Mouse (Mus musculus) E14TG2a.4 (cell line): ENCODE data around the gene Gramd4.

Source experiments
- H3K27me3 ChIP-seq: 2 replicates; pipeline ENCODE4 v1.6.1; 2014; ENCODE audit warnings: low read length, control low read depth; ENCODE audit not compliant: insufficient read depth
- H3K36me3 ChIP-seq: 2 replicates; pipeline ENCODE4 v1.6.1; 2014; ENCODE audit warnings: low read length, control low read depth; ENCODE audit not compliant: insufficient read depth
- H3K4me1 ChIP-seq: replicated peaks from 2 replicates; pipeline ENCODE4 v1.6.1; 2014; ENCODE audit warnings: low read depth, low read length, control low read depth
- H3K4me3 ChIP-seq: replicated peaks from 2 replicates; pipeline ENCODE4 v1.5.1; 2014; ENCODE audit warnings: mild to moderate bottlenecking, low read length
- H3K9me3 ChIP-seq: 2 replicates; pipeline ENCODE4 v1.6.1; 2014; ENCODE audit warnings: low read length, control low read depth
- CTCF ChIP-seq: conservative IDR thresholded peaks from 2 replicates; pipeline ENCODE4 v1.5.1; 2014; ENCODE audit warnings: low read length
- NANOG ChIP-seq: IDR thresholded peaks from 2 replicates; pipeline ENCODE4 v1.6.1; 2014; ENCODE audit warnings: borderline replicate concordance, low read length, mixed read lengths
- POU5F1 ChIP-seq: IDR thresholded peaks from 2 replicates; pipeline ENCODE4 v1.6.1; 2014; ENCODE audit warnings: low read length, borderline replicate concordance

Gene Gramd4

DNA sequence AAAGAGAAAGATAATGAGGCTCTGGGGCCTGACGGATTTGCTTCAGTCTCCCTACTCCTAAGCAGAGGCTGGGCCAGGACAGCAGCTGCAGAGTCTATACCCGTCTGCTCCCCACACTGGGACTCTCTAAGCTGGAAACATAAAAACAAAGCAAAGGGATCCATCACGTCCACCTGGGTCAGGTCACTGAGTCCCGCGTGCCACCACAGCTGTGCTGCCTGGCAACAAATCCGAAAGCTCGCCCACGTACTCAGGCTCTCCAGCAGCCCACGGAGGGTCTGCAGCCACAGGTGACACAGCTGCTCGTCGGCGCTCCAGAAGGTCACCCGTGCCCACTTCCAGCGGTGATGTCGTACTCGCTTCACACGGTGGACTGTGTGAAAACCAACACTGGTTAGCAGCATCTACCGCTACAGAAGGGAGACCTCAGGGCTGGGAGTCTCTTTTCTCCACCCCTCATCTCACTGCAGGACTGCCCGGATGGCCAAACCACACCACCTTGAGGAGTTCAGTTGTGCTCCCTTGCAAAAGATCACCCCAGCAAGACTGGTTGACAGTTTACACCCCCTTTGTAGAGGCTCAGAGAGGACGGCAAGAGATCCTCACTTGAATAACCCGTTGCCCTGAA is 107.3 kb downstream of the Gramd4 start:
- peaks cover 5% of the 10 kb centered on the region; the same call in 1 of the 2 replicates for H3K27me3 ChIP-seq
- H3K4me1 ChIP-seq, result peaks cover 41% of the 10 kb centered on the region
- H3K4me3 ChIP-seq, result peak overlapping the region; percentile 51
- H3K9me3 ChIP-seq, result peaks cover 4% of the 10 kb centered on the region; the same call in 1 of the 2 replicates
- TF ChIP-seq CTCF (no peak), POU5F1 (no peak), NANOG (no peak)
- no peaks in the 10 kb centered on the region for H3K36me3 ChIP-seq

DNA sequence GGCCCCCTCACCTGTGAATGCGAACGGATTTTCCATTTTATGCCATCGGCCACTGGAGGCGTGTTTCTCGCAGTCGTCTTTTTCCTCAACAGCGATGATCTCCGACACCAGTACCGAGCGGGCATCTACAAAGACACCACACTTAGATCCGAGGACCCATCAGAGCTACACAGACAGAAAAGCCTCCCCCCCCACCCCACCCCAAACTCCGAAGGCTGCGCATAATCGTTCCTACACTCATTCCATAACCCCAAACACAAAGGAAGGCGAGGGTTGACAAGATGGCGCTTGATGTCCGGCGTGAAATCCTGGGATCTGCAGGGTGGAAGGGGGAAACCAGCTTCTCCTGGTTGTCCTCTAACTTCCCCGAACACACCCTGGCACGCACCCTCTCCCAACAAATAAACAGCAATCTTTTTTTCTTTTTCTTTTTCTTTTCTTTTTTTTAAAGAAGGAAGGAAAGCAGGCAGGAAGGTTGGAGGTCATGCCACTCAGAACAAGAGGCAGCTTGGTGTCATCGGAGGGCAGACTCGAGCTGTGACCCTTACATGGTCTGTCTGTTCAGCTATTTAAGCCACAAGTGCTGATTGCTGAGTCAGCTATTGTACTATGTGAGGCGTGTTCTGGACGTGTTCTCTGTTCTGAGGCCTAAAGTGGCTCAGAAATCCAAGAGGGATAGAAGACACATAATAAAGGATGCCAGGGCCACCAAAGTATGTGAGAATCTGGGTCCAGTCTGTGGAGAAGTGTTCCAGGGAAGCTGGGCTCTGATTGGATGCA is 108.5 kb downstream of the Gramd4 start:
- peaks cover 4% of the 10 kb centered on the region; the same call in 1 of the 2 replicates for H3K9me3 ChIP-seq
- no peaks in the 10 kb centered on the region for H3K36me3 ChIP-seq
- H3K27me3 ChIP-seq, result peaks cover 5% of the 10 kb centered on the region; the same call in 1 of the 2 replicates
- H3K4me3 ChIP-seq, result no peak overlapping the region
- peaks cover 41% of the 10 kb centered on the region for H3K4me1 ChIP-seq
- TF ChIP-seq POU5F1 (no peak), NANOG (no peak), CTCF (no peak)

DNA sequence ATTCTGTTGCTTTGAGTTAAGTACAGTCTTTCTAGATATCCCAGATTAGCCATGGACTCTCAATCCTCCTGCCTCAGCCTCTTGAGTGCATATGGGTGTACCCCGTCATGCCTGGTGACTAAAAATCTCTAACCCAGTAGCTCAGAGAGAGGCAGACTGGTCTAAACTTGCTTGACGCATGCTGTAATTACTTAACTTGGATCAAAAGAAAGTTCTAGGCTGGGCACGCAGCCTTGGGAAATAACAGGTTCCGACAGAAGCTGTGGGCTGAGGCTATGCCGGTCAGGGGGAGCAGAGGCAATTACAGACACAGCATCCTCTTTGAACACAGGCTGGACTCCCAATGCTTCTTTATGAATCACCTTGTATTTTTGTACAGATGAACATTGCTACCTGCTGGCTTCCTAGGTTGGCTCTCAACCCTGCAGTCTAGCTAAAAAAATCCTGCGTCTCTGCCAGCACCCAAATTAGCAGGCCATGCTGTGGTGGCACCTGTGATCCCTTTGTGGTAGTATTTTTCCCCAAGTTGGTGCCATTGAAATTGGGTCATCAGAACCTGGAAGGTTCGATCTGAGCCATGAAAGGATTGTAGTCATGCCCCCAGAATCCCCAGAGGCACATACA is 109.6 kb downstream of the Gramd4 start:
- Histone ChIP-seq H3K36me3 (no peaks in the 10 kb centered on the region), H3K9me3 (no peaks in the 10 kb centered on the region), H3K4me3 (no peak overlapping the region)

DNA sequence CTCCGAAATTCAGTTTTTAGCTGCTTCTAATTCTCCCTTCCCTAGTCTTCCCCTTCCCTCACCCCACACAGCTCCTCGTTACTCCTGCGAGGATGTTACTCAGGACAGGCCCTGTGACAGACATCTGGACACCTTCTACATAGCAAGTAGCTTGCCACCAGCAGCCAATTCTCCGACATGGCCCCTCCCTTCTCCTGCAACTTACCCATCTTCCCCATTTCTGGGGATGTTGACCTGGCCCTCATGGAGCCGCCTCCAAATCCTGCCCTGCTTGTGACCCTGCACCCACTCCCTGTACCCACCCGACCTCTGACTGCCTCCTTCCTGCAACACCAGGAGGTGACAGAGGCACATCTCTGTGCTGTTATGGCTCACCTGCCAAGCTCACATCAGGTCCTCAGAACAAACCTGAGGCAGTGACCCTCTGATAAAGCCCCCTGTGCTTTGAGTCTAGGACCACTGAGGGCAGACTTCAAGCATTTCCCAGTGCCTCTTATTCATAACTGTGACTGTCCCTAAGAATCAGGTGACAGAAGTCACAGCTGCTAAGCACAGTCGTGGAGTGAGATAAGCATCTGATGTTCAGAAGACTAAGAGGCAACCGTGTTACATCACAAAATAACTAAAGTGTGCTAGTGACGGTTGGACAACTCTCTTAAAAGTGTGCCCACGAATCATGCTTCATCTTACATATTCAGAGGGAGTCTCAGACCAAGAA is 110.5 kb downstream of the Gramd4 start:
- Histone ChIP-seq H3K4me1 (peaks cover 46% of the 10 kb centered on the region), H3K4me3 (no peak overlapping the region), H3K9me3 (no peaks in the 10 kb centered on the region), H3K27me3 (peaks cover 5% of the 10 kb centered on the region; the same call in 1 of the 2 replicates), H3K36me3 (no peaks in the 10 kb centered on the region)
- TF ChIP-seq CTCF, result no peak
- TF ChIP-seq POU5F1, result no peak
- no peak for TF ChIP-seq NANOG

More for the DNA sequence above, 109.6 kb downstream of the Gramd4 start:
- Histone ChIP-seq H3K27me3 (peaks cover 5% of the 10 kb centered on the region; the same call in 1 of the 2 replicates), H3K4me1 (peaks cover 41% of the 10 kb centered on the region)
- TF ChIP-seq CTCF (no peak), POU5F1 (no peak), NANOG (no peak)

DNA sequence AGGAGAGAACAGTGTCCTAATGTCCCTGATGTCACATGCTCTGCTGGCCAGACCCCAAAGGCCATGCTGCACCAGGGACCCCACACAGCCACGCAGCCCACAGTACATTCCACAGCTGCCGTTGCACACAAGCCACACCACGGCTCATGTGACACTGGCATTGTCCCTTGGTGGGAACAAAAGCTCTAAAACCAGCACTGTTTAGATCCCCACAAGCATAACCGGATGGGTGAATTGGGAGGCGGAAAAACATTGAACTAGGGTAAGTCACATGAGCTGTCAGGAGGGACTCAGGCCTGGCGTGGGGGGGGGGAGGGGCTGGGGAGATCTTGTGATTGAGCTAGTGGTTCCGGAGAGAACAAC is 111.0 kb downstream of the Gramd4 start:
- Histone ChIP-seq H3K4me3 (no peak overlapping the region), H3K4me1 (peaks cover 52% of the 10 kb centered on the region), H3K36me3 (no peaks in the 10 kb centered on the region), H3K9me3 (no peaks in the 10 kb centered on the region), H3K27me3 (peaks cover 5% of the 10 kb centered on the region; the same call in 1 of the 2 replicates)
- TF ChIP-seq POU5F1 (no peak), CTCF (no peak), NANOG (no peak)

DNA sequence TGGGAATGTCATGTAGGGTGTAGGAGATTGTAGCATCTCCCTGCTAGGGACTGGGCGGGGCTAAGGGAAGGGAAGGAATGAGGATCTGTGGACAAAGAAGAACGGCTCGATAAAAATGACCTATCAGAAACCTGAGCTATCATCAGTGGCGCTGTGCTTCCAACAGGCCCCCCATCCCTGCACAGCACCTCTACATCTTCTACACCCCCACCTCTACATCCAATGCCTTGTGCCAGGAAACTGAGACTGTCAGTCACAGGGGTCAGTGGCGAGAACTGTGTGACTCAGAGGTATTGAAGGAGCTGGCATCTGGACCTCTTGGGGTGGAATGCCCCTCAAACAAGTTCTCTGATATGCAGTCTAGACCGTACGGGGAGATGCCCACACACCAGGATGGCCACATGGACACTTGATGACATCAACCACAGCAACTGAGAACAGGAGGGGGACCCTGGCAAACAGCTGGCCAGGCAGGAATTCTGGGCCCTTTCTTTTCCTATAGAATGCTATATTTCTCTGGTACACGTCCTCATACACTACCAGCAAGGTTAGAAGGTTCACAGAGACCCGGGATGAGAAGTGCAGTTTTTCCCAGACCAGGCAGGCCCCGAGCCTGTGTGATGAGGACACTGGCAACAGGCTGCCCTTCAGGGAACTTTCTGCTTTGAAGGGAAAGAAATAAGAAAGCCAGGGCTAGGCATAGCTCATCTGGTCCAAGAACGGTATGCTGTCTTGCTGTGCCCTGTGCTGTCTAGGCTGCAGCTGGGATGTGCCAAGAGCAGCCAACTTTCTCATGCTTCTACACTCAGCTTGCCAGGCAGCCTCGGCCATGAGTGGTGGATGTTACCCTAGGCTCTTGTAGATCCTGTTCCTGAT is 111.7 kb downstream of the Gramd4 start:
- TF ChIP-seq CTCF (no peak), NANOG (no peak), POU5F1 (no peak)

DNA sequence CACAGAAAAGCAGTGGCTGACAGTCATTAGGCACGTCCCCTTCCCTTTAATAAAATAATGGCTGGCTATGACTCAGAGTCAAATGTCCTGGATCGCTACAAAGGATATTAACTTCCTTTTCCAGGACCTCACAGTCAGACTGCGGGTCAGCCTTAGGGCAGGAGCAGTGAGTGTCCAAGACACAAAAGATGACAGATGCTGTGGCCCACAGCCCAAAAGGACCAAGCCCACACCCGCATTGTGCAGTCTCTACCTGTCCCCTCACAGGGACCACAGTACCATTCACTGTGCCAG is 112.3 kb downstream of the Gramd4 start:
- H3K27me3 ChIP-seq, result peaks cover 9% of the 10 kb centered on the region
- TF ChIP-seq CTCF (no peak), NANOG (no peak), POU5F1 (no peak)
- H3K36me3 ChIP-seq, result no peaks in the 10 kb centered on the region
- no peaks in the 10 kb centered on the region for H3K9me3 ChIP-seq
- peaks cover 60% of the 10 kb centered on the region for H3K4me1 ChIP-seq
- H3K4me3 ChIP-seq, result no peak overlapping the region

More for the DNA sequence above, 111.7 kb downstream of the Gramd4 start:
- no peaks in the 10 kb centered on the region for H3K36me3 ChIP-seq
- peaks cover 5% of the 10 kb centered on the region; the same call in 1 of the 2 replicates for H3K27me3 ChIP-seq
- no peak overlapping the region for H3K4me3 ChIP-seq
- no peaks in the 10 kb centered on the region for H3K9me3 ChIP-seq
- H3K4me1 ChIP-seq, result peaks cover 58% of the 10 kb centered on the region
